Mouse (Mus musculus) bone marrow macrophage, adult 2 months (primary cell): Measurements from ENCODE around the gene Ccnl2.

Experiments used
- CTCF ChIP-seq: IDR thresholded peaks from 2 replicates; pipeline ENCODE4 v1.5.1; 2012; ENCODE audit warnings: low read depth, mild to moderate bottlenecking, low read length, moderate library complexity
- POLR2A ChIP-seq: IDR thresholded peaks from 2 replicates; pipeline ENCODE4 v1.6.1; 2012; ENCODE audit warnings: mild to moderate bottlenecking, low read depth, low read length, borderline replicate concordance

GRCm38 (mm10) chr4:155779498-155779897 is 32.8 kb upstream of the Ccnl2 start:
- TF ChIP-seq CTCF = no peak
- no peak for TF ChIP-seq POLR2A
